Mouse (Mus musculus) layer of hippocampus, adult 9-11 months (tissue): ENCODE measurements around the gene Prss16.

Source experiments
- DNase-seq: peaks from one replicate; pipeline ENCODE4 v3.0.0; 2022

Prss16 gene

GRCm38 (mm10) chr13:21969816-21970215 lies 39.7 kb downstream of the Prss16 start:
- no peak for DNase-seq

GRCm38 (mm10) chr13:21969269-21969668 lies 40.3 kb downstream of the Prss16 start:
- no peak for DNase-seq
